Mouse (Mus musculus): ENCODE data around the gene Pdzk1ip1. TPM values are rescaled to one million over a fixed set of nuclear protein-coding genes. Genes with fewer than 3 reads are reported as not detected.

Gene Pdzk1ip1
- polyA plus RNA-seq, 1 experiment from 2014 or later = 130 TPM

- H3K27ac ChIP-seq (ENCODE audit: low read length) = no peak overlapping the region
- no peak overlapping the region; the same call in 1 of the 2 replicates for H3K9ac ChIP-seq (ENCODE audit: low read length)
- ATAC-seq (ENCODE audit: insufficient read depth, low FRiP score) = no peak
- H3K4me3 ChIP-seq (replicated peaks; ENCODE audit: low read length) = no peak overlapping the region
- 66% methylated on average over 4 of the region's 4 CpGs for WGBS
- no peaks in the 10 kb centered on the region for H3K9me3 ChIP-seq (replicated peaks; ENCODE audit: control insufficient read depth, low read length)
- H3K4me2 ChIP-seq (ENCODE audit: low read depth, low read length) = no peak overlapping the region
- H3K27me3 ChIP-seq (ENCODE audit: control insufficient read depth, insufficient read depth, low read length) = no peaks in the 10 kb centered on the region; the same call in 1 of the 2 replicates
- H3K4me1 ChIP-seq (ENCODE audit: control insufficient read depth, insufficient read depth, low read length) = 0 out of 2 replicates have a peak, but pooled peaks cover 2% of the 10 kb centered on the region
- no peaks in the 10 kb centered on the region for H3K36me3 ChIP-seq (ENCODE audit: control insufficient read depth, insufficient read depth, low read length)
Measured at GRCm38 (mm10) chr4:115086257-115086656, 2.3 kb upstream of the Pdzk1ip1 start.

DNA sequence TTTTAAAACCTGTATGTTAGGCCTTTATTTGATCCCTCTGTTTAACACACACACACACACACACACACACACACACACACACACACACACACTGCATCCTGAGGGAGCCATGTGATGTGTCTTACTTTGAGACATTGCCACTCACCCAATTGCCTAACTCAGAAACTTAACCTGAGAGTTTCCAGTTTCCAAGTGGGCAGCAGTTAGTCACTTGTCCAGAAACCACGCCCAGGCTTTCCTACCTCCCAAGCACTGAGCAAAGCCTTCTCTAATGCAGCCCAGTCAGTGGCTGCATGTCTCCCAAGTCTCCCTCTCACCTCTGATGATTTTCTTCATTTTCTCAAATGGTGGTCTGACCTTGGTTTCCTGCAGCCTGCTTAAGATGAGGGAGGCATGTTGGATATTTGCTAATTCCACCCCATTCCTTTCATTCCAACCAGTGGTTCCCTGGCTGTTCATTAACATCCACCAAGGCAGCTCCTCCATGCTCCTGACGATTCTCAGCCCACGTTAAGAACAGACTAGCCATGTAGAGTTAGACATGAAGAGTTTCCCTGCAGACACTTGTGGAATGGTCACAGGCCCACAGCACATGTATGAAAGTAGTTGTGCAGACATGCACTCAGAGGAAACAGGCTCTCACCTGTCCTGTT is 1.6 kb upstream of the Pdzk1ip1 start:
- no peak overlapping the region for H3K4me3 ChIP-seq (replicated peaks; ENCODE audit: low read length)
- H3K36me3 ChIP-seq (ENCODE audit: control insufficient read depth, insufficient read depth, low read length) = no peaks in the 10 kb centered on the region
- 40% methylated on average over 3 of the region's 3 CpGs for WGBS
- H3K4me1 ChIP-seq (ENCODE audit: control insufficient read depth, insufficient read depth, low read length) = 0 out of 2 replicates have a peak, but pooled peaks cover 2% of the 10 kb centered on the region
- no peaks in the 10 kb centered on the region for H3K9me3 ChIP-seq (replicated peaks; ENCODE audit: control insufficient read depth, low read length)
- no peak for ATAC-seq (ENCODE audit: insufficient read depth, low FRiP score)
- H3K27ac ChIP-seq (ENCODE audit: low read length) = no peak overlapping the region
- H3K27me3 ChIP-seq (ENCODE audit: control insufficient read depth, insufficient read depth, low read length) = no peaks in the 10 kb centered on the region; the same call in 1 of the 2 replicates
- no peak overlapping the region for H3K4me2 ChIP-seq (ENCODE audit: low read depth, low read length)
- H3K9ac ChIP-seq (ENCODE audit: low read length) = no peak overlapping the region

- no peaks in the 10 kb centered on the region for H3K9me3 ChIP-seq (replicated peaks; ENCODE audit: control insufficient read depth, low read length)
- 55% methylated on average over 2 of the region's 2 CpGs for WGBS
- ATAC-seq (ENCODE audit: insufficient read depth, low FRiP score) = peak; percentile 74
- H3K36me3 ChIP-seq (ENCODE audit: control insufficient read depth, insufficient read depth, low read length) = no peaks in the 10 kb centered on the region
- no peaks in the 10 kb centered on the region; the same call in 1 of the 2 replicates for H3K27me3 ChIP-seq (ENCODE audit: control insufficient read depth, insufficient read depth, low read length)
- peak overlapping the region; percentile 54; the same call in 1 of the 2 replicates for H3K27ac ChIP-seq (ENCODE audit: low read length)
- H3K4me3 ChIP-seq (replicated peaks; ENCODE audit: low read length) = no peak overlapping the region
- H3K9ac ChIP-seq (ENCODE audit: low read length) = no peak overlapping the region
- H3K4me1 ChIP-seq (ENCODE audit: control insufficient read depth, insufficient read depth, low read length) = peaks cover 6% of the 10 kb centered on the region; the same call in 1 of the 2 replicates
- H3K4me2 ChIP-seq (ENCODE audit: low read depth, low read length) = 0 out of 2 replicates have a peak overlapping the region, but pooled peaks have one; percentile 10
Measured at GRCm38 (mm10) chr4:115090592-115090991, 2.1 kb downstream of the Pdzk1ip1 start.

GRCm38 (mm10) chr4:115091806-115092205 is 3.3 kb downstream of the Pdzk1ip1 start:
- no peak for ATAC-seq (ENCODE audit: insufficient read depth, low FRiP score)
- Histone ChIP-seq H3K4me1 (ENCODE audit: control insufficient read depth, insufficient read depth, low read length) (peaks cover 16% of the 10 kb centered on the region), H3K9ac (ENCODE audit: low read length) (no peak overlapping the region), H3K36me3 (ENCODE audit: control insufficient read depth, insufficient read depth, low read length) (no peaks in the 10 kb centered on the region), H3K4me3 (replicated peaks; ENCODE audit: low read length) (no peak overlapping the region), H3K9me3 (replicated peaks; ENCODE audit: control insufficient read depth, low read length) (no peaks in the 10 kb centered on the region), H3K27me3 (ENCODE audit: control insufficient read depth, insufficient read depth, low read length) (no peaks in the 10 kb centered on the region; the same call in 1 of the 2 replicates), H3K27ac (ENCODE audit: low read length) (no peak overlapping the region), H3K4me2 (ENCODE audit: low read depth, low read length) (no peak overlapping the region)
- WGBS = 76% methylated on average over 3 of the region's 3 CpGs

GRCm38 (mm10) chr4:115093331-115093864 is 4.9 kb downstream of the Pdzk1ip1 start:
- H3K4me3 ChIP-seq (replicated peaks; ENCODE audit: low read length) = no peak overlapping the region
- peaks cover 3% of the 10 kb centered on the region; the same call in 1 of the 2 replicates for H3K27me3 ChIP-seq (ENCODE audit: control insufficient read depth, insufficient read depth, low read length)
- H3K36me3 ChIP-seq (ENCODE audit: control insufficient read depth, insufficient read depth, low read length) = no peaks in the 10 kb centered on the region
- peaks cover 19% of the 10 kb centered on the region for H3K4me1 ChIP-seq (ENCODE audit: control insufficient read depth, insufficient read depth, low read length)
- 81% methylated on average over 4 of the region's 4 CpGs for WGBS
- H3K4me2 ChIP-seq (ENCODE audit: low read depth, low read length) = no peak overlapping the region
- ATAC-seq (ENCODE audit: insufficient read depth, low FRiP score) = no peak
- no peak overlapping the region for H3K9ac ChIP-seq (ENCODE audit: low read length)
- H3K27ac ChIP-seq (ENCODE audit: low read length) = no peak overlapping the region; the same call in 1 of the 2 replicates
- no peaks in the 10 kb centered on the region for H3K9me3 ChIP-seq (replicated peaks; ENCODE audit: control insufficient read depth, low read length)

GRCm38 (mm10) chr4:115094056-115094455 is 5.5 kb downstream of the Pdzk1ip1 start:
- Histone ChIP-seq H3K27me3 (ENCODE audit: control insufficient read depth, insufficient read depth, low read length) (peaks cover 3% of the 10 kb centered on the region; the same call in 1 of the 2 replicates), H3K9ac (ENCODE audit: low read length) (no peak overlapping the region), H3K27ac (ENCODE audit: low read length) (no peak overlapping the region; the same call in 1 of the 2 replicates), H3K4me3 (replicated peaks; ENCODE audit: low read length) (no peak overlapping the region), H3K36me3 (ENCODE audit: control insufficient read depth, insufficient read depth, low read length) (no peaks in the 10 kb centered on the region), H3K4me2 (ENCODE audit: low read depth, low read length) (no peak overlapping the region), H3K9me3 (replicated peaks; ENCODE audit: control insufficient read depth, low read length) (no peaks in the 10 kb centered on the region), H3K4me1 (ENCODE audit: control insufficient read depth, insufficient read depth, low read length) (peaks cover 19% of the 10 kb centered on the region)
- WGBS = 75% methylated on average over 2 of the region's 2 CpGs
- no peak for ATAC-seq (ENCODE audit: insufficient read depth, low FRiP score)

- under 1% methylated on average over 31 of the region's 31 CpGs for WGBS
- Histone ChIP-seq H3K36me3 (ENCODE audit: control insufficient read depth, insufficient read depth, low read length) (no peaks in the 10 kb centered on the region), H3K4me2 (ENCODE audit: low read depth, low read length) (peak overlapping the region; percentile 82), H3K27me3 (ENCODE audit: control insufficient read depth, insufficient read depth, low read length) (peaks cover 3% of the 10 kb centered on the region; the same call in 1 of the 2 replicates), H3K27ac (ENCODE audit: low read length) (peak overlapping the region; percentile 93), H3K4me1 (ENCODE audit: control insufficient read depth, insufficient read depth, low read length) (peaks cover 19% of the 10 kb centered on the region), H3K9me3 (replicated peaks; ENCODE audit: control insufficient read depth, low read length) (no peaks in the 10 kb centered on the region), H3K4me3 (replicated peaks; ENCODE audit: low read length) (peak overlapping the region; percentile 50), H3K9ac (ENCODE audit: low read length) (peak overlapping the region; percentile 69)
- ATAC-seq (ENCODE audit: insufficient read depth, low FRiP score) = peak; percentile 86
Measured at GRCm38 (mm10) chr4:115095671-115096434, 7.3 kb downstream of the Pdzk1ip1 start.

DNA sequence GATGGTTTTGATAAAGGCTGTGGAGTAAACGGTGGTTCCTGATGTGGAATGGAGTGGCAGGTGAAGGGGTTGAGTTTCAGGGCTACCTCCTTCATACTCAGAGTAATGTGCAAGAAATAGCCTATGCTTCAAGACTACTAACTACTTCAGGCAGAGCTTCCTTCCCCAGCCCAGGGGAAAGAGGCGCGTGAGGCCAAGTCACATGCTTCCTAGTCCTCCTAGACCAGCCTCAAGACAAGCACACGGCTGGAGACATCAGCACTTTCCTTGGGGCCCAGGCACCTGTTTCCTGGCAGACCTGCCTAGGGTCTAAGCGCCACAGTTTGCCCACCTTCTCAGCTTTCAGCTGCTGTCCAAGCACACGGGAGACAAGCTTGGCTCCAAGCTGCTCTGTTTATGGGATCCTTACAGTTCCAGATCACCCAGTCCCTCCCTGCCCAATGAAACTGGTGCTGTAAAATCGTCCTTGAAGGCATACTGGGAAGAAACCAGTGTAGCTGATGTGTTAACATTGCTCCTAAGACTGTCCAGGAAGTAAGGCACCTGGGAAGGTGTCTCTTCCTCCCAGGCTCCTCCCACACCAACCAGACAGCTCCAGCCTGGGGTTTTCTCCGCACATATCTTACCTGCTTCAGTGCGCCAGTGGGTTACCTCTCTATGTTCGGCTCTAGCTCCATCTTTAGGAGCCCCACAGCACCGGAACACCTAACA is 8.1 kb downstream of the Pdzk1ip1 start:
- H3K9me3 ChIP-seq (replicated peaks; ENCODE audit: control insufficient read depth, low read length) = no peaks in the 10 kb centered on the region
- H3K27me3 ChIP-seq (ENCODE audit: control insufficient read depth, insufficient read depth, low read length) = peaks cover 3% of the 10 kb centered on the region; the same call in 1 of the 2 replicates
- peak overlapping the region; percentile 69 for H3K9ac ChIP-seq (ENCODE audit: low read length)
- WGBS = 9% methylated on average over 11 of the region's 11 CpGs
- H3K4me3 ChIP-seq (replicated peaks; ENCODE audit: low read length) = peak overlapping the region; percentile 50
- peaks cover 19% of the 10 kb centered on the region for H3K4me1 ChIP-seq (ENCODE audit: control insufficient read depth, insufficient read depth, low read length)
- H3K4me2 ChIP-seq (ENCODE audit: low read depth, low read length) = peak overlapping the region; percentile 82
- ATAC-seq (ENCODE audit: insufficient read depth, low FRiP score) = peak; percentile 49; the same call in 1 of the 2 replicates
- no peaks in the 10 kb centered on the region for H3K36me3 ChIP-seq (ENCODE audit: control insufficient read depth, insufficient read depth, low read length)
- H3K27ac ChIP-seq (ENCODE audit: low read length) = peak overlapping the region; percentile 93

Data from stomach, embryonic 16.5 days (tissue).